Mouse (Mus musculus): ENCODE measurements around the gene Radil. TPM values are rescaled to one million over a fixed set of nuclear protein-coding genes. Genes with fewer than 3 reads are reported as not detected.
A peak's percentile ranks its signal among the peaks of the same experiment; 100 is the strongest.

Gene Radil
- polyA plus RNA-seq, 1 experiment from 2014 or later, result 6.7 TPM

- Histone ChIP-seq H3K27me3 (ENCODE audit: control insufficient read depth, insufficient read depth, low read length) (no peaks in the 10 kb centered on the region), H3K4me2 (ENCODE audit: low read depth) (peak within 1 kb of the TSS; percentile 57), H3K4me1 (ENCODE audit: control insufficient read depth, insufficient read depth, low read length) (peaks cover 8% of the 10 kb centered on the region), H3K9ac (ENCODE audit: low read length) (peak within 1 kb of the TSS; percentile 54), H3K4me3 (ENCODE audit: low read depth, low read length) (peak within 1 kb of the TSS; percentile 64), H3K9me3 (ENCODE audit: control insufficient read depth, low read length) (no peaks in the 10 kb centered on the region), H3K36me3 (ENCODE audit: control insufficient read depth, insufficient read depth, low read length) (peaks cover 4% of the 10 kb centered on the region; the same call in 1 of the 2 replicates), H3K27ac (ENCODE audit: low read depth, low read length) (peak within 1 kb of the TSS; percentile 42; the same call in 1 of the 2 replicates)
- ATAC-seq (ENCODE audit: insufficient read depth, low FRiP score, low TSS enrichment) (peak; percentile 89), DNase-seq (ENCODE audit: low spot score) (peak; percentile 96)
- 2% methylated on average over 60 of the region's 60 CpGs for WGBS
These were observed 87.1 kb downstream of the Radil start, which contains the start of gene Ap5z1 for GRCm38 (mm10) chr5:142463461-142464454. Gene Ap5z1 (plus strand): TSS chr5:142463944.

DNA sequence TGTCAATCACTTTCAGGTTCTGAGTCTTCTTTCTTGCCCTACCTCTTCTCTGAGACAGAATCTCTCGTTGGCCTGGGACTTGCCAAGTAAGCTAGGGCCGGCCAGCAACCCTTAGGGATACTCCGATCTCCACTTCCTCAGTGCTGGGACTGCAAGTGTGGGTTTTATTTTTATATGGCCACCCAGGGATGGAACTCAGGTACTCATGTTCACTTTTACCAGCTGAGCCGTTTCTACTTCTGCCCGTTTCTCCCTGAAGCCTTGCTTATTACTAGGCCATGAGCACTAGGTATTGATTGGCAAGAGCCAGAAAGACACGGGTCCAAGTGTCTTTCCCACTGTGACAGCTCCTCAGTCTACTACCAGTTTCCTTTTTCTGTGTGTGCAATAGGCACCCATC is 87.9 kb downstream of the Radil start:
- peak overlapping the region; percentile 42; the same call in 1 of the 2 replicates for H3K27ac ChIP-seq (ENCODE audit: low read depth, low read length)
- H3K4me3 ChIP-seq (ENCODE audit: low read depth, low read length), result peak overlapping the region; percentile 64; the same call in 1 of the 2 replicates
- 82% methylated on average over 6 of the region's 6 CpGs for WGBS
- ATAC-seq (ENCODE audit: insufficient read depth, low FRiP score, low TSS enrichment) (no peak), DNase-seq (ENCODE audit: low spot score) (no peak)
- peaks cover 4% of the 10 kb centered on the region; the same call in 1 of the 2 replicates for H3K36me3 ChIP-seq (ENCODE audit: control insufficient read depth, insufficient read depth, low read length)
- peak overlapping the region; percentile 37; the same call in 1 of the 2 replicates for H3K9ac ChIP-seq (ENCODE audit: low read length)
- H3K4me2 ChIP-seq (ENCODE audit: low read depth), result peak overlapping the region; percentile 57
- no peaks in the 10 kb centered on the region for H3K9me3 ChIP-seq (ENCODE audit: control insufficient read depth, low read length)
- peaks cover 8% of the 10 kb centered on the region for H3K4me1 ChIP-seq (ENCODE audit: control insufficient read depth, insufficient read depth, low read length)
- no peaks in the 10 kb centered on the region for H3K27me3 ChIP-seq (ENCODE audit: control insufficient read depth, insufficient read depth, low read length)

DNA sequence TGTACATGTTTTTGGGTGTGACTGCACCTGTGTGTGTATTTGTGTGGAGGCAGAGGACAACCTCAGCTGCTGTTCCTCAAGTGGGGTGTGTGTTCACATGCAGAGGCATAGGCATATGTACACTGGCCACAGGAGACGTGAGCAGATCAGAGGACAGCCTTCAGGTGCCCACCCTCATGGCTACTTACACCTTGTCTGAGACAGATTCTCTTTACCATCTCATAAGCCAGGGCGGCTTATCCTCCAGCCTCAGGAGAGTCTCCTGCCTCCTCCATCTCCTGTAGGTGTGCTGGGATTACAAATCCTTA is 88.3 kb downstream of the Radil start:
- Histone ChIP-seq H3K27me3 (ENCODE audit: control insufficient read depth, insufficient read depth, low read length) (no peaks in the 10 kb centered on the region), H3K4me1 (ENCODE audit: control insufficient read depth, insufficient read depth, low read length) (peaks cover 8% of the 10 kb centered on the region), H3K36me3 (ENCODE audit: control insufficient read depth, insufficient read depth, low read length) (peaks cover 3% of the 10 kb centered on the region; the same call in 1 of the 2 replicates), H3K4me2 (ENCODE audit: low read depth) (no peak overlapping the region), H3K9me3 (ENCODE audit: control insufficient read depth, low read length) (no peaks in the 10 kb centered on the region), H3K9ac (ENCODE audit: low read length) (no peak overlapping the region), H3K27ac (ENCODE audit: low read depth, low read length) (no peak overlapping the region), H3K4me3 (ENCODE audit: low read depth, low read length) (no peak overlapping the region)
- no peak for DNase-seq (ENCODE audit: low spot score)
- WGBS, result 92% methylated on average over 2 of the region's 2 CpGs
- ATAC-seq (ENCODE audit: insufficient read depth, low FRiP score, low TSS enrichment), result no peak

DNA sequence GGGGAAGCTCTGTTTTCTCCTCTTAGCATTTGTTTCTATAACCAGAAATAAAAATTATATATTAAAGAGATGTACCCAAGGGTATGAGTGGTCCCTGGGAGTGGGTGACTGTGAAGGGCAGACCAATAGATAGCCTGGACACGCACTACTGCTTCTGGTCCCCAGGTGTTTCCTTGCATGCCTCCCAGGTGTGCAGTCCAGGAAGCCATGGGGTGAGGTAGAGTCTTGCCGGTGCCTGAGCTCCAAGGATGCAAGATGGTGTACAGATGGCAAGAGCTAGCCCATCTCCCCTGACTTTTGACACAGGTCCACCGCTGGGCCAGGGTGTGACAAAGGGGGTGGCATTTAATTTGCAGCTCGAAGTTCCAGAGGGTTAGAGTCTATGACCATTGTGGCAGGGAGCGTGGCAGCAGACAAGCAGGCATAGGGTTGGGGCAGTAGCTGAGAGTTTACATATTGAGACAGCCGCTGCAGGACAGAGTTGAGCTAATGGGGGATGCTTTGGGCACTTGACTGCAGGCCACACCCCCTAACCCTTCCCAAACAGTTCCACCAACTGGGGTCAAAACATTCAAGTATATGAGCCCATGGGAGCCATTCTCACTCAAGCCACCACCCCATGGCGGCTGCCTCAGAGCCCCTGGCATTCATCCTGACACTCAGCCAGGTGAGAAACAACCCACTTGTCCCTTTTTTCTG is 88.8 kb downstream of the Radil start:
- no peak overlapping the region for H3K9ac ChIP-seq (ENCODE audit: low read length)
- 0 out of 2 replicates have a peak, but pooled peaks cover 2% of the 10 kb centered on the region for H3K36me3 ChIP-seq (ENCODE audit: control insufficient read depth, insufficient read depth, low read length)
- no peak overlapping the region for H3K27ac ChIP-seq (ENCODE audit: low read depth, low read length)
- no peaks in the 10 kb centered on the region for H3K27me3 ChIP-seq (ENCODE audit: control insufficient read depth, insufficient read depth, low read length)
- peaks cover 8% of the 10 kb centered on the region for H3K4me1 ChIP-seq (ENCODE audit: control insufficient read depth, insufficient read depth, low read length)
- H3K4me2 ChIP-seq (ENCODE audit: low read depth), result no peak overlapping the region
- 93% methylated on average over 7 of the region's 7 CpGs for WGBS
- ATAC-seq (ENCODE audit: insufficient read depth, low FRiP score, low TSS enrichment) (no peak), DNase-seq (ENCODE audit: low spot score) (no peak)
- H3K9me3 ChIP-seq (ENCODE audit: control insufficient read depth, low read length), result no peaks in the 10 kb centered on the region
- H3K4me3 ChIP-seq (ENCODE audit: low read depth, low read length), result no peak overlapping the region

DNA sequence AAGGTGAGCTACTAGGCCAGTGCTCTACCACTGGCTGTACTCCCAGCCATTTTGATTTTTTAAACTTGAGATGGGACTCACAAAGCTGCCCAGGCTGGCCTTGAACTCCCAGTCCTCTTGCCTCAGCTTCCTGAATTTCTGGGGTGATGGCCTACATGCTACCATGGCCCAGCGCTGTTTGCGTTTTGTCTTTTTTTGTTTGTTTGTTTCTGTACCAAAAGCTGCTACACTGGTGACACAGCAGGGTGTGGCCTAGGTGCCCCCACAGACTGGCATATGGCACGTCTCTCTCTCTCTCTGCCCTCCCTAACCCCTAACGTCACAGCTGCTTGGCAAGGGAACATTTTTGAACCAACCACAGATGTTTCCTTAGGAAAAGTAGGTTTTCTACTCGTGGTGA is 91.1 kb downstream of the Radil start:
- Histone ChIP-seq H3K4me2 (ENCODE audit: low read depth) (no peak overlapping the region), H3K27ac (ENCODE audit: low read depth, low read length) (no peak overlapping the region), H3K4me1 (ENCODE audit: control insufficient read depth, insufficient read depth, low read length) (peaks cover 7% of the 10 kb centered on the region), H3K36me3 (ENCODE audit: control insufficient read depth, insufficient read depth, low read length) (peaks cover 11% of the 10 kb centered on the region; the same call in 1 of the 2 replicates), H3K4me3 (ENCODE audit: low read depth, low read length) (no peak overlapping the region), H3K27me3 (ENCODE audit: control insufficient read depth, insufficient read depth, low read length) (no peaks in the 10 kb centered on the region), H3K9me3 (ENCODE audit: control insufficient read depth, low read length) (no peaks in the 10 kb centered on the region), H3K9ac (ENCODE audit: low read length) (no peak overlapping the region)
- 78% methylated on average over 5 of the region's 5 CpGs for WGBS
- no peak for ATAC-seq (ENCODE audit: insufficient read depth, low FRiP score, low TSS enrichment)
- DNase-seq (ENCODE audit: low spot score), result no peak

DNA sequence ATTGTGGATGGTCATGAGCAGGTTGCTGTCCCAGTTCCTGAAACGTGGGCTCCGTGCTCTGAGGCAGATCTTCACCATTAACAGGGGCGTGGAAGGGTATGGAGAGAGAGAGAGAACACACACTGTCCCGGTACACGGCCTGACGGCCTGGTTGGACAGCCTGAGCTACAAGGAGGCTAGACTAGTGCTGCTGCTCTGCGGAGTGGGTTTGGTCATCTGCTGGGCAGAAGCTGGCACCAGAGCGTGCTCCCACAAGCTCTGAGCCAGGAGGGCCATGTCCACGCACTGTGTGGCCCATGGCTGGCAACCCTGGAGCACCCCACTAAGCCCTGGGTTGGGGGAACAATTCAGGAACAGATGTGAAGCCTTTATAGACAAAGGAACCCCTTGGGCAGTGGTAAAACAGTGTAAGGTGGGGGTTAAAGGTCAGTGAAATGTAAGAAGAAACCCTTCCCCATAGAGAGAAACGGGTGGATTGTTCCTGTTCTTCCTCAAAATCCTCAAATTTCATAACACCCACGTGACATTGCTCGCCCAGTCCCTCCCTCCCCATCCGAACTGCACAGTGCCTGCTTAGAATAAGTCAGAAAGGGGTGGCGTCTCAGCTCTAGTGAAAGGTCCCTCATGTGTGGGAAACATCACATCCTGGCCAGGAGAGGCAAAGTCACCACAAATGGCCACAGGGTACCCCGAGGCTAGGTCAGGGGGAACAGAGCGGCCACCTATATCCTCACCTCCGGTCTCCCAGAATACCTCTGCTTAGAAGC is 91.9 kb downstream of the Radil start:
- Histone ChIP-seq H3K4me1 (ENCODE audit: control insufficient read depth, insufficient read depth, low read length) (peaks cover 2% of the 10 kb centered on the region; the same call in 1 of the 2 replicates), H3K27ac (ENCODE audit: low read depth, low read length) (no peak overlapping the region), H3K4me2 (ENCODE audit: low read depth) (no peak overlapping the region), H3K4me3 (ENCODE audit: low read depth, low read length) (no peak overlapping the region), H3K27me3 (ENCODE audit: control insufficient read depth, insufficient read depth, low read length) (no peaks in the 10 kb centered on the region), H3K36me3 (ENCODE audit: control insufficient read depth, insufficient read depth, low read length) (peaks cover 11% of the 10 kb centered on the region; the same call in 1 of the 2 replicates), H3K9me3 (ENCODE audit: control insufficient read depth, low read length) (no peaks in the 10 kb centered on the region), H3K9ac (ENCODE audit: low read length) (no peak overlapping the region)
- WGBS, result 94% methylated on average over 17 of the region's 17 CpGs
- ATAC-seq (ENCODE audit: insufficient read depth, low FRiP score, low TSS enrichment) (no peak), DNase-seq (ENCODE audit: low spot score) (no peak)

GRCm38 (mm10) chr5:142457345-142457744 is 93.6 kb downstream of the Radil start:
- H3K9me3 ChIP-seq (ENCODE audit: control insufficient read depth, low read length), result no peaks in the 10 kb centered on the region
- H3K4me1 ChIP-seq (ENCODE audit: control insufficient read depth, insufficient read depth, low read length), result no peaks in the 10 kb centered on the region
- 60% methylated on average over 10 of the region's 10 CpGs for WGBS
- H3K4me2 ChIP-seq (ENCODE audit: low read depth), result no peak overlapping the region
- peak overlapping the region; percentile 49 for H3K27ac ChIP-seq (ENCODE audit: low read depth, low read length)
- H3K4me3 ChIP-seq (ENCODE audit: low read depth, low read length), result no peak overlapping the region
- H3K27me3 ChIP-seq (ENCODE audit: control insufficient read depth, insufficient read depth, low read length), result no peaks in the 10 kb centered on the region
- peaks cover 13% of the 10 kb centered on the region for H3K36me3 ChIP-seq (ENCODE audit: control insufficient read depth, insufficient read depth, low read length)
- no peak overlapping the region for H3K9ac ChIP-seq (ENCODE audit: low read length)
- DNase-seq (ENCODE audit: low spot score) (no peak), ATAC-seq (ENCODE audit: insufficient read depth, low FRiP score, low TSS enrichment) (no peak)

- Histone ChIP-seq H3K36me3 (ENCODE audit: control insufficient read depth, insufficient read depth, low read length) (peaks cover 15% of the 10 kb centered on the region), H3K9ac (ENCODE audit: low read length) (no peak overlapping the region), H3K27ac (ENCODE audit: low read depth, low read length) (no peak overlapping the region; the same call in 1 of the 2 replicates), H3K27me3 (ENCODE audit: control insufficient read depth, insufficient read depth, low read length) (no peaks in the 10 kb centered on the region), H3K4me3 (ENCODE audit: low read depth, low read length) (no peak overlapping the region), H3K4me2 (ENCODE audit: low read depth) (no peak overlapping the region), H3K4me1 (ENCODE audit: control insufficient read depth, insufficient read depth, low read length) (no peaks in the 10 kb centered on the region), H3K9me3 (ENCODE audit: control insufficient read depth, low read length) (no peaks in the 10 kb centered on the region)
- ATAC-seq (ENCODE audit: insufficient read depth, low FRiP score, low TSS enrichment) (no peak), DNase-seq (ENCODE audit: low spot score) (no peak)
- WGBS, result 64% methylated on average over 15 of the region's 15 CpGs
These were observed 94.6 kb downstream of the Radil start for GRCm38 (mm10) chr5:142456318-142456717.
